Mouse (Mus musculus) olfactory bulb, adult 2 months (tissue): ENCODE measurements at regions not wholly inside any gene's neighbourhood (a gene's known extent, or its start where the extent isn't known, plus 50 kb on each side); places are given as distances from the start of the nearest gene placed in this dataset.

Source experiments
- CTCF ChIP-seq: fragments of 200-500 bp; IDR thresholded peaks from 2 replicates; pipeline ENCODE4 v1.5.1; 2012; ENCODE audit warnings: low read depth, mild to moderate bottlenecking, low read length, moderate library complexity; ENCODE audit not compliant: insufficient read depth
- POLR2A ChIP-seq: fragments of 200-500 bp; IDR thresholded peaks from 2 replicates; pipeline ENCODE4 v1.6.1; 2012; ENCODE audit warnings: mild to moderate bottlenecking, low read depth, low read length, moderate library complexity; ENCODE audit not compliant: insufficient read depth

GRCm38 (mm10) chr1:166788824-166789399 lies 107.3 kb upstream of the Fmo9 start:
- TF ChIP-seq CTCF = no peak
- TF ChIP-seq POLR2A = no peak
